Mouse (Mus musculus) cerebellum, adult 9-10 months (tissue): ENCODE data around the gene Raver2.
"Not testable (repeated sequence)": the region's sequence is repeated elsewhere in the genome, so short reads cannot be mapped to it uniquely, and the experiment has no call there.

Source experiments
- DNase-seq: peaks from one replicate; pipeline ENCODE4 v3.0.0; 2022

The Raver2 gene

GRCm38 (mm10) chr4:101068786-101069153 lies at the start of gene Raver2:
TSS of gene Raver2 (plus strand) at chr4:101068983.
- peak; percentile 5 for DNase-seq

DNA sequence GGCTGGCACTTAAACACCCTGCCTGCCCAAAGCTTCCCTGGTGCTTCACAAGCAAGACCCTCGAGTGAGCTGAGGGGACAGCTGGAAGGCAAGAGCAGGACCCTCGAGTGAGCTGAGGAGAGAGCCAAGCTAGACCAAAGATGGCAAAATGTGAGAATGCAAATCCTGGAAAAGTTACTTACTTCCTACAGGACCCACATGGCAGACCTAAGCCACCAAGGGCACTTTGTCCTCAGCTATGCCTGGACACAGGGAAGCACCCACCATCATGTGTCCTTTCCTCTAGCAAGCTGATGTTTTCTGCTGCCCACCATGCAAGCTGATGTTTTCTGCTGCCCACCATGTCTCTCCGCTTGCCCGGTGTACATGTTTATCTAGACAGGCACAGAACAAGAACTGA lies 48.2 kb upstream of the Raver2 start, which contains the start of gene Gm10577:
Gm10577 (minus strand) TSS at position 101 of the 400 bp plus-strand sequence.
- DNase-seq = no peak

GRCm38 (mm10) chr4:101026566-101026965 lies 42.2 kb upstream of the Raver2 start:
- no peak for DNase-seq

- no peak for DNase-seq
Measured at GRCm38 (mm10) chr4:101026995-101027394, 41.8 kb upstream of the Raver2 start.

- no peak for DNase-seq
Measured at GRCm38 (mm10) chr4:101027852-101028411, 40.9 kb upstream of the Raver2 start.

GRCm38 (mm10) chr4:101033047-101033446 lies 35.7 kb upstream of the Raver2 start:
- DNase-seq = no peak

- DNase-seq = no peak
Measured at GRCm38 (mm10) chr4:101035131-101035530, 33.7 kb upstream of the Raver2 start.

DNA sequence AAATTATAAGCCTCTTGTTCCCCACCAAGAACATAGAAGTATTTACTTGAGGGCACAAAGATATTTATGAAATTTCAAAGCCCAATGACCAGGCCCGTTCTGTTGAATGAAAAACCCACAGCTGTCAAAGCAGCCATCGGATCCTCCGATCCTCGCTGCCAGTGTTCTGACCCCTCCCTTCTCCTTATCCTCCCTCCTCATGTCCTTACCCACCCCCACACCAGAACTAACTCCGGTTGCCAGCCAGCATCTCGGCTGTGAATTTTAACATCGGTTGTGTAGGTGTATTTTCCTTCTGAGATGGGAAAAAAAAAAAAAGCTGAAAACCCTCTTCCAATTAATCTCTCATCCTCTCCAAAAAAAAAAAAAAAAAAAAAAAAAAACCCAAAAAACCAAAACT lies 31.6 kb upstream of the Raver2 start:
- no peak for DNase-seq

DNA sequence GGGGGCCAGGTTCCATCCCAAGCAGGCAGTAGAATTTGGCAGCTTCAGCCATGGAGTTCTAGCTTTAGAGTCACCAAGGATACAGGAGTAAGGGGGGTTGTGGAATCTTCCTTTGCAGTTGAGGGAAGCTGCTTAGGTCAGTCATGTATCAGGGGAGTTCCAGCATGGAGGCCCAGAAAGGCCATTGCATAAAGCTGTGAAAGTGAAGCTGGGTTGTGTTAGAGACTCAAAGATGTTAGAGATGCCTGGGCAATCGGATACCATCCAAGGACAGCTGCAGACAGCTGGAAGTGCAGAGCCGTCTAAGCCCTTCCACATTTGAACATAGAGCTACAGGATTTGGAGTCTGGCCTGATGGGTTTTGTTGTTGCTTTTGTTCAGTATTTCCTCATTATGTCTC lies 25.1 kb upstream of the Raver2 start:
- DNase-seq = no peak

DNA sequence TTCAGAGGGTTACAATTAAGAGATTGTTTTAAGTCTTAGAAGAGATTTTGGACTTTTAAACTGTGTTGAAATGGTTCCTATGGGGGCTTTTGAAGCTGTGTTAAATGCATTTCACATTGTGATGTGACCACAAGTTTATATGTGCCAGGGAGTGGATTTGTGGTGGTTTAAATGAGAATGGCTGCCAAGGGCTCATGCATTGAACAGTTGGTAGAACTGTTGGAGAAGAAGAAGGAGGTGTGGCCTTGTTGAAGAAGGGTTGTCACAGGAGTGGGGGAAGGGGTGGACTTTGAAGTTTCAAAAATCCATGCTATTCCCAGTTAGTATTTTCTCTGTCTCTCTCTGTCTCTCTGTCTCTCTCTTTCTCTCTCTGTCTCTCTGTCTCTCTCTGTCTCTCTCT lies 24.6 kb upstream of the Raver2 start:
- DNase-seq = no peak

DNA sequence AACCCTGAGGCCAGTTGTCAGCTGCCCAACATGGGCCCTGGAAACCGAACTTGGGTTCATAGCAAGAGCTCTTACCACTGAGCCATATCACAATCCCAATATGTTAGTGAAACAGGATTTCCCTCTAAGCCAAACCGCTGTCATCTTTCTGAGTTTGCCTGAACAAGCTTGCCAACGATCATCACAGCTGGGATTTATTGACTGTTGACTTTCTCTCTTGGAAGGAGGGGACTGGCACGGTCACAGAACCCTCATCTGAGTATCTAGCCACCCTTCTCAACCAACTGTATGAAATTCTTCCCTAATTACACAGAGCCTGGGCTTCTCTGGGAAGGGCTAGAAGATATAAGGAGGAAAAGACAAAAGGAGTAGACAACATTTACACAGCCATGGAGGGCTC lies 22.2 kb upstream of the Raver2 start:
- no peak for DNase-seq

DNA sequence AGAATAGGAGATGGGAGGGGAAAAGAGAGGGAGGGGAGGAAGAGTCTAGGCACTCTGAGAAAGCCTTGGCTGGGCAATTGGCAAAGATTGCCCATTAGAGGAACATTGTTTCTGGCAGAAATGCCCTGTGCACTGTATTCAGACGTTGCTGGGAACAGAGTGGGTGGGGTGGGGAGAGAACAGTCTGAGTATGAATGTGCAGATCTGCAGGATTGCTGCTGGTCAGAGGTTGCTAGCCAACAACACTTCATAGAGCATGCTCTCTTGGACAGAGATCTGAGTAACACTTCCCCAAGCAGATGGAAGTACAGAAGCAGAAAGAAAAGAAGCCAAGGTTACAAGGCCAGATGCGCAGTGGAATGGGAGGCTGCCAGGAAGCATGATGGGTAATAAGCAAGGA lies 6.6 kb upstream of the Raver2 start:
- no peak for DNase-seq

DNA sequence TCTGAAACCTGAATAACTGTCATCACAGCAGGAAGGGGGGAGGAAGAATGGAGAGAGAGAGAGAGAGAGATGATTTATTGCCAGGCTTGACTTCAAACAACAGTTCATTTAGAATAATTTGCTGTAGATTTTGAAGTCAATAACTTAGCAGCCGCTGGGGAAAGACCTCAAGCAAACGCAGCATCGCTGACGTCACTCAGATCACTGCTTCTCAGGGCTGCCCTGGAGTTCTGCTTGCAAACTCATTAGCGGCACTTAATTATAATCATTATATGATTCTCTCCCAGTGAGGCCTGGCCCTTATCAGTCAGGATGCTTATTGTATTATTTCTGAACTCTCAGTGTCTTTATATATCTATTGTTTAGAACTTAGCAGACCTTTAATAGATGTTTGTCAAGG lies 2.4 kb upstream of the Raver2 start:
- no peak for DNase-seq

DNA sequence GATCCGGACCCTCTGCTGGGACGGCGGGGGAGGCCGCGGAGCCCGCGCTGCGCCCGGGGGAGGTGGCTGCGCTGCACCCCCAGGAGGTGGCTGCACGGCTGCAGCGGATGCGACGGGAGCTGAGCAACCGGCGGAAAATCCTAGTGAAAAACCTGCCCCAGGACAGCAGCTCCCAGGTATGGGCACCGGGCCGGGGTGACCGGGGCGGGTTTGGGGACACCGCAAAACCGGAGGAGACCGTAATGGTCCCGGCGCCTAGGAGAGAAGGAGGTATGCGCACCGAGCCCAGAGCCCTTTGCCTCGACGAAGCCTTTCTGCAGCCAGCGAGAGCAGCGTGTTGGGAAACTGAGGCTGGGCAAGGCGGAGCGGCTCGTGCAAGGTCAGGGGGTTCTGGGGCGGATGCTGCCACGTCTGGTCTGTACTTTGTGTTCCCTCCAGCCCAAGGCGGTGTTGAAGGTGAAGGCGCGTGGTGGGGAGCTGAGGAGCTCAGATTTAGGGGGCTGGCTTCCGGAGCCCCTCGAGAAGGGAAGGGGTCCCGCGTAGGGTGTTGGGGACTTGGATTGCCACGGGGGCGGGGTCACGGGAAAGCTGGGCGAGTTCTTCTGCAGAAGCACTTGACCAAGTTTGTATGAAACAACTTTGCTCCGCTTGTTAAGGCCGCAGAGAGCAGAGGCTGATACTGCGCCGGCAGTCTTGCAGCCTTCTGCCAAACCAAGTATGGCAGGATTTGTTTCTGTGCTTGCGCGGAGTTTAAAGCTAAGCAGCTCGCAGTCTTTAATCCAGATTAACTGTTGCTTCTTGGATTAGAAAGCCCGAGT lies 580 bp downstream of the Raver2 start:
- DNase-seq = peak; percentile 3

DNA sequence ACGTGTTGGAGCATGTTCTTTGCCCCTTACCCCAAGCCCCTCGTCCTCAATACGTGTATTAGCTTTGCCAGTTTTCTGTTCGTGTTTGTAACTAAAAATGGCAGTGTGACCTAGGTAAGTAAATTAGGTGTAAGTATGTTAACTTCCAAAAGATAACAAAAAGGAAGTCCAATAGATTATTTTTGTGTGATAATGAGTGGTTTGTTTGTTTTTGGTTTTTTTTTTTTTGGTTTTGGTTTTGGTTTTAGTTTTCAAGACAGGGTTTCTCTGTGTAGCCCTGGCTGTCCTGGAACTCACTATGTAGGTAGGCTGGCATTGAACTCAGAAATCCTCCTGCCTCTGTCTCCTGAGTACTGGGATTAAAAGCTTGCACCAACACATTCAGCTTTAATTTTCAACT lies 2.8 kb downstream of the Raver2 start:
- DNase-seq = no peak

GRCm38 (mm10) chr4:101076425-101076824 lies 7.6 kb downstream of the Raver2 start:
- DNase-seq = no peak

DNA sequence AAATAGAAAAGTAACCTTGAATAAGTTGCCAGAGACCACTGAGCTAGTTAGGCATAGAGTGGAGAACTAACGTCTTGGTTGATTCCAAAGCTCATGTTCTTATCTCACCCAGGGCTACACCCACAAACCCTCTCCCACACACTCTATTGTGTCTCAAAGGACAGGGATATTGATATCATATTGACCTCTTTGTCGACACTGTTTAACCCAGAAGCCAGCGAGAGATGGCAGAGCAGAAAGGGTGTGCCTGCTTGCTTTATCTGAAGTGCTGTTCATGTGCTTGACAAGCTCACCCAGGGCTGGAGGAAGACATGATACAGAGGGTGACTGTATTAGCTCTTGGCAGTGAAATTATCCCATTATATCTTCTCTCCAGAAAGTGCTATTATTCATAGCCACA lies 11.2 kb downstream of the Raver2 start:
- no peak for DNase-seq

- no peak for DNase-seq
Measured at GRCm38 (mm10) chr4:101082176-101082888, 13.5 kb downstream of the Raver2 start.

DNA sequence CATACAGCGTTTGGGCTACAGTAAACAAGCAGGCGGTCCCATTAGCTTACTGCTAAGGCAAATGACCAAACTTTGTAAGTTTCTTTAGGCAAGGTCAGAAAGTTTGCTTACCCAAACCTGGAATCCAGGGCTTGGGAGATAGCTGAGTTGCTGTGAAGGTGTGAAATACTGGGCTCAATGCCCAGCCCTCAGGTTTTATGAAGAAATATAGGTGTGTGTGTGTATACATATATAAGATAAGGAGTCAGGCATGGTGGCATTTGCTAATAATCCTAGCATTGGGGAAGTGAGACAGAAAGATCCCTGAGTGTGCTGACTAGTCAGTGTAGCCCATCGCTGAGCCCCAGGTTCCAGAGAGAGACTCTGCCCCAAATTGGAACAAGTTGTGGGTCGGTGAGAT lies 16.1 kb downstream of the Raver2 start:
- DNase-seq = no peak

GRCm38 (mm10) chr4:101086040-101086439 lies 17.3 kb downstream of the Raver2 start:
- DNase-seq = no peak

- DNase-seq = no peak
Measured at GRCm38 (mm10) chr4:101087721-101088120, 18.9 kb downstream of the Raver2 start.

DNA sequence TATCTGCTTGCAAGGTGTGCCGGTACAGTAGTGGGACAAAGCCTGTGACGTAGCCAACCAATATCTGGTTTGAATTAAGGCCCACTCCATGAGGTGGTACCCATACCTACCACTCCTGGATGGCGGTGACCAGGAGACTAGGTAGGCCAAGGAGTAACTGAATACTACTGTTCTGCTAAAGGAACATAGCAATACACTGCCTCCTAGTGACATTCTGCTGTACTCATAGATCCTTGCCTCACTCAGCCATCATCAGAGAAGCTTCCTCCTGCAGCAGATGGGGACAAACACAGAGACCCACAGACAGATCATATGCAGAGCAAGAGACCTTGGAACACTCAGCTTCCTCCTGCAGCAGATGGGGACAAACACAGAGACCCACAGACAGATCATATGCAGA lies 21.8 kb downstream of the Raver2 start:
- DNase-seq = not testable (repeated sequence)

DNA sequence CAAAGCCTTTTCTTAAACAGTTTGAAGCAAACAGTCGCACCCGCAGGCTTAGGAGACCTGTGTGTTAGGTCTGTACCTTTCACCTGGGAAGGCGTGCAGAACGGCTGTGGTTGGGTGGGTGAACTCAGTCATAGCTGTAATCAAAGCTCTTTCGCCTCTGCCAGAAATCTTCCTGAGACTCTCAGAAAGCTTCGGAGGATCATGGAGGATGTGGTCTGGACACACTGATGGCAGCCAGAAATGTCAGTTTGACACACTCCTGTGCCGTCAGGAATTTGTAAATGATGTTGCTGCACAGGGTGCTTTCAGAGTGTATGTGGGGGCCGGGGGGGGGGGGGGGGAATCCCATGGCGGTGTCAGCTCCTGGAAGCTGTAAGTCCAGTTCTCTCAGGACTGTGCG lies 24.5 kb downstream of the Raver2 start:
- DNase-seq = no peak

DNA sequence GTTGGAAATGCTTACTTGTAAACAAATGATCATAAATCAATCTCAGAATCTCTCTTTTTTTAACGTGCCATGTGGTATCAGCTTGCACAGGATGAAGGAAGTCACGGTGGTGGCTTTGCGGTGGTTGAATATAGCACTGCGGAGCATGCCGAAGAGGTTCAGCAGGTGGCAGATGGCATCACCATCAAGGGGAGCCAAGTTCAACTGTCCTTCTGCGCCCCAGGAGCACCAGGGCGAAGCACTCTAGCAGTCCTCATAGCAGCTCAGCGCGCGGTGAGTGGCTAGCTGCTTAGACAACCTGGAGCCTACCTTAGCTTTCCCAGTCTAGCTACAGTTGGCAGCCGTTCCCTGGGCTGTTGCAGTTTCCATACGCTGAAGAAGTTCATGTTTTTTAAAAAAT lies 38.3 kb downstream of the Raver2 start:
- no peak for DNase-seq
